In genomic region chr12:106477731-106478130, GRCm38 (mm10) we compare ENCODE assay signal across 13 mouse cellular contexts.
DNase-seq lines count a peak whose midpoint lies in the region; ATAC-seq and TF ChIP-seq lines count a peak whose summit lies in the region.
"Had no signal": no experiment of that assay in that cellular context is flagged by ENCODE, and none has a peak within 500 bp of the region (broad histone marks: within the 10 kb centered on the region; RNA-seq: fewer than 3 reads in every experiment).

No protein-coding gene starts in this region.

- intact Hi-C loops in left cerebral cortex, postnatal 36 days (cut with DNase I) = loop anchor here (5.0 kb wide), 3 partner anchors 100 to 1520 kb away; no protein-coding TSS in a partner anchor

- no peak for ATAC-seq in embryonic facial prominence, embryonic 13.5 days (ENCODE audit: insufficient number of reproducible peaks, insufficient read depth, low FRiP score, low TSS enrichment, low read depth)
- no peak for ATAC-seq in hindbrain, embryonic 13.5 days (ENCODE audit: low FRiP score)
- ATAC-seq in midbrain, embryonic 16.5 days = no peak
- ATAC-seq: inflammation-experienced regulatory T-cells, adult 6 months; liver, postnatal 0 days had no signal

- no peak overlapping the region for H3K9ac ChIP-seq in embryonic facial prominence, embryonic 13.5 days
- no peak overlapping the region for H3K9ac ChIP-seq in hindbrain, embryonic 13.5 days
- no peak overlapping the region for H3K9ac ChIP-seq in midbrain, embryonic 16.5 days (ENCODE audit: low read depth, low read length)
- H3K9ac ChIP-seq: liver, postnatal 0 days had no signal

- H3K27ac ChIP-seq in cortical plate, adult 2 months (ENCODE audit: insufficient read depth, low read length) = peak overlapping the region; percentile 74
- no peak overlapping the region for H3K27ac ChIP-seq in embryonic facial prominence, embryonic 13.5 days
- 0 out of 2 replicates have a peak overlapping the region, but pooled peaks have one; percentile 36 for H3K27ac ChIP-seq in hindbrain, embryonic 13.5 days
- H3K27ac ChIP-seq in midbrain, embryonic 16.5 days (ENCODE audit: low read length) = peak overlapping the region; percentile 76; the same call in 1 of the 2 replicates
- H3K27ac ChIP-seq: kidney, postnatal 0 days had no signal

- no peak for DNase-seq in left cerebral cortex, postnatal 36 days (ENCODE audit: low spot score in 2 of 2)
- no peak for DNase-seq in gastrocnemius, adult 18-20 months (ENCODE audit: low spot score)
- no peak for DNase-seq in lung, postnatal 4 days
- DNase-seq in kidney, adult 11 months = no peak
- DNase-seq: cerebellum, adult 11-12 months; gastrocnemius, postnatal 36 days; liver, postnatal 0 days had no signal

- H3K4me1 ChIP-seq in cortical plate, adult 2 months (ENCODE audit: control insufficient read depth, insufficient read depth, low read length) = peaks cover 6% of the 10 kb centered on the region; the same call in 1 of the 2 replicates
- H3K4me1 ChIP-seq in embryonic facial prominence, embryonic 13.5 days = peaks cover 46% of the 10 kb centered on the region
- H3K4me1 ChIP-seq in hindbrain, embryonic 13.5 days (replicated peaks) = peaks cover 68% of the 10 kb centered on the region
- H3K4me1 ChIP-seq in midbrain, embryonic 16.5 days (ENCODE audit: control insufficient read depth, insufficient read depth, low read length) = peaks cover 39% of the 10 kb centered on the region

- no peak for TF ChIP-seq POLR2A in cortical plate, adult 2 months (IDR thresholded peaks at IDR 0.05; ENCODE audit: extremely low read depth, insufficient read depth, low read length)

- 15% methylated on average over 4 of the region's 4 CpGs for WGBS in embryonic facial prominence, embryonic 13.5 days
- 12% methylated on average over 4 of the region's 4 CpGs for WGBS in hindbrain, embryonic 13.5 days
- 17% methylated on average over 4 of the region's 4 CpGs for WGBS in midbrain, embryonic 16.5 days

- H3K9me3 ChIP-seq in embryonic facial prominence, embryonic 13.5 days = no peaks in the 10 kb centered on the region
- H3K9me3 ChIP-seq in hindbrain, embryonic 13.5 days = no peaks in the 10 kb centered on the region
- no peaks in the 10 kb centered on the region for H3K9me3 ChIP-seq in midbrain, embryonic 16.5 days (replicated peaks; ENCODE audit: control insufficient read depth, low read length, poor library complexity, severe bottlenecking)

- no peak overlapping the region; the same call in 1 of the 2 replicates for H3K4me3 ChIP-seq in cortical plate, adult 2 months (ENCODE audit: insufficient read depth, low read length)
- H3K4me3 ChIP-seq in embryonic facial prominence, embryonic 13.5 days = peak overlapping the region; percentile 34
- H3K4me3 ChIP-seq in hindbrain, embryonic 13.5 days = no peak overlapping the region
- no peak overlapping the region for H3K4me3 ChIP-seq in midbrain, embryonic 16.5 days (ENCODE audit: low read depth, low read length)

- no peak for TF ChIP-seq CTCF in cortical plate, adult 2 months (IDR thresholded peaks at IDR 0.05; ENCODE audit: extremely low read depth, insufficient read depth, low read length)

- peaks cover 74% of the 10 kb centered on the region for H3K27me3 ChIP-seq in embryonic facial prominence, embryonic 13.5 days
- H3K27me3 ChIP-seq in hindbrain, embryonic 13.5 days = peaks cover 30% of the 10 kb centered on the region
- H3K27me3 ChIP-seq in midbrain, embryonic 16.5 days (ENCODE audit: control insufficient read depth, insufficient read depth, low read depth, low read length) = no peaks in the 10 kb centered on the region; the same call in 1 of the 2 replicates

- no peaks in the 10 kb centered on the region for H3K36me3 ChIP-seq in embryonic facial prominence, embryonic 13.5 days
- H3K36me3 ChIP-seq in hindbrain, embryonic 13.5 days = no peaks in the 10 kb centered on the region
- no peaks in the 10 kb centered on the region for H3K36me3 ChIP-seq in midbrain, embryonic 16.5 days (ENCODE audit: control insufficient read depth, insufficient read depth, low read length)

- peak overlapping the region; percentile 64 for H3K4me2 ChIP-seq in embryonic facial prominence, embryonic 13.5 days
- peak overlapping the region; percentile 57 for H3K4me2 ChIP-seq in hindbrain, embryonic 13.5 days
- H3K4me2 ChIP-seq in midbrain, embryonic 16.5 days (ENCODE audit: low read length) = peak overlapping the region; percentile 60; the same call in 1 of the 2 replicates
